Mouse (Mus musculus) MEL (cell line): ENCODE measurements around the gene Rasl11b. TPM values are rescaled to one million over a fixed set of nuclear protein-coding genes. Genes with fewer than 3 reads are reported as not detected.

Experiments
- DNase-seq: peaks from one replicate; pipeline ENCODE4 v3.0.0; 2011; ENCODE audit warnings: low read depth, low spot score
- H3K27ac ChIP-seq: 2 replicates; pipeline ENCODE4 v1.5.1; 2012; ENCODE audit warnings: low read depth, mild to moderate bottlenecking, control low read depth, low read length, moderate library complexity; ENCODE audit not compliant: control insufficient read depth
- H3K27me3 ChIP-seq, 2 experiments: fragments of 150-350 bp in 1 of 2; sonication (generic) in 1 of 2; 2 replicates each; pipeline ENCODE4 v1.6.1; 2012; ENCODE audit warnings: low read length in 2 of 2, mild to moderate bottlenecking in 2 of 2, improper control_type of control experiment in 1 of 2, moderate library complexity in 1 of 2; ENCODE audit not compliant: insufficient read depth in 2 of 2, control insufficient read depth in 1 of 2
- H3K36me3 ChIP-seq, 2 experiments: 2 replicates each; pipeline ENCODE4 v1.6.1; 2012 to 2014; ENCODE audit warnings: low read length in 2 of 2, improper control_type of control experiment in 1 of 2, inconsistent platforms in 1 of 2, mild to moderate bottlenecking in 1 of 2; ENCODE audit not compliant: insufficient read depth in 2 of 2, control insufficient read depth in 1 of 2
- H3K4me1 ChIP-seq, 2 experiments: fragments of 150-350 bp in 1 of 2; sonication (generic) in 1 of 2; 2 replicates each; pipeline ENCODE4 v1.6.1; 2012; ENCODE audit warnings: low read length in 2 of 2, improper control_type of control experiment in 1 of 2, mild to moderate bottlenecking in 1 of 2; ENCODE audit not compliant: insufficient read depth in 2 of 2, control insufficient read depth in 1 of 2
- H3K4me3 ChIP-seq, 2 experiments: fragments of 150-350 bp in 1 of 2; sonication (generic) in 1 of 2; 2 replicates each; pipeline ENCODE4 v1.5.1; 2012; ENCODE audit warnings: low read depth in 2 of 2, low read length in 2 of 2, mild to moderate bottlenecking in 2 of 2, moderate library complexity in 2 of 2, control low read depth in 1 of 2, improper control_type of control experiment in 1 of 2; ENCODE audit not compliant: control insufficient read depth in 1 of 2, insufficient read depth in 1 of 2
- H3K79me2 ChIP-seq: 2 replicates; pipeline ENCODE4 v1.6.1; 2012; ENCODE audit warnings: mild to moderate bottlenecking, low read length, moderate library complexity; ENCODE audit not compliant: control insufficient read depth, poor library complexity, insufficient read depth
- H3K9ac ChIP-seq: 2 replicates; pipeline ENCODE4 v1.6.1; 2012; ENCODE audit warnings: low read depth, mild to moderate bottlenecking, control low read depth, low read length, moderate library complexity; ENCODE audit not compliant: control insufficient read depth, poor library complexity, severe bottlenecking
- H3K9me3 ChIP-seq: fragments of 150-350 bp; sonication (generic); replicated peaks from 2 replicates; pipeline ENCODE4 v1.6.1; 2012; ENCODE audit warnings: mild to moderate bottlenecking, low read length, improper control_type of control experiment, moderate library complexity; ENCODE audit not compliant: insufficient read depth
- CTCF ChIP-seq, 3 experiments: IDR thresholded peaks in 2 of 3; conservative IDR thresholded peaks in 1 of 3; 2 replicates each; pipeline ENCODE4 v1.5.1; 2011 to 2012; ENCODE audit warnings: low read length in 3 of 3, low read depth in 2 of 3, mild to moderate bottlenecking in 2 of 3, improper control_type of control experiment in 1 of 3, inconsistent platforms in 1 of 3, mixed read lengths in 1 of 3, moderate library complexity in 1 of 3; ENCODE audit not compliant: control insufficient read depth in 1 of 3, insufficient read depth in 1 of 3, poor library complexity in 1 of 3, severe bottlenecking in 1 of 3
- ELF1 ChIP-seq: IDR thresholded peaks from 2 replicates; pipeline ENCODE4 v1.6.1; 2014; ENCODE audit warnings: low read depth, mild to moderate bottlenecking, inconsistent platforms, low read length, improper control_type of control experiment, moderate library complexity
- HCFC1 ChIP-seq: IDR thresholded peaks from 2 replicates; pipeline ENCODE4 v1.6.1; 2012; ENCODE audit warnings: low read depth, mild to moderate bottlenecking, inconsistent platforms, low read length, improper control_type of control experiment, moderate library complexity
- JUND ChIP-seq: IDR thresholded peaks from 2 replicates; pipeline ENCODE4 v1.6.1; 2011; ENCODE audit warnings: low read depth, mild to moderate bottlenecking, improper control_type of control experiment, low read length
- MAFK ChIP-seq: IDR thresholded peaks from 2 replicates; pipeline ENCODE4 v1.6.1; 2011; ENCODE audit warnings: low read depth, mild to moderate bottlenecking, low read length, improper control_type of control experiment, borderline replicate concordance
- MAZ ChIP-seq: IDR thresholded peaks from 2 replicates; pipeline ENCODE4 v1.6.1; 2012; ENCODE audit warnings: low read depth, mild to moderate bottlenecking, inconsistent platforms, low read length, improper control_type of control experiment
- MXI1 ChIP-seq: IDR thresholded peaks from 2 replicates; pipeline ENCODE4 v1.6.1; 2011; ENCODE audit warnings: mild to moderate bottlenecking, low read depth, low read length, improper control_type of control experiment
- MYB ChIP-seq: IDR thresholded peaks from 2 replicates; pipeline ENCODE4 v1.6.1; 2011; ENCODE audit warnings: mild to moderate bottlenecking, low read depth, low read length, improper control_type of control experiment
- MYC ChIP-seq: IDR thresholded peaks from 2 replicates; pipeline ENCODE4 v1.6.1; 2011; ENCODE audit warnings: low read depth, mild to moderate bottlenecking, low read length, improper control_type of control experiment, moderate library complexity
- NELFE ChIP-seq: IDR thresholded peaks from 2 replicates; pipeline ENCODE4 v1.6.1; 2011; ENCODE audit warnings: low read depth, low read length, improper control_type of control experiment
- NRF1 ChIP-seq: IDR thresholded peaks from 2 replicates; pipeline ENCODE4 v1.6.1; 2014; ENCODE audit warnings: low read depth, mild to moderate bottlenecking, inconsistent platforms, low read length, improper control_type of control experiment, moderate library complexity; ENCODE audit not compliant: poor library complexity, insufficient read depth, severe bottlenecking
- POLR2A ChIP-seq, 2 experiments: IDR thresholded peaks; 2 replicates each; pipeline ENCODE4 v1.6.1; 2011 to 2012; ENCODE audit warnings: low read length in 2 of 2, mild to moderate bottlenecking in 2 of 2, control low read depth in 1 of 2, improper control_type of control experiment in 1 of 2, low read depth in 1 of 2, moderate library complexity in 1 of 2; ENCODE audit not compliant: control insufficient read depth in 1 of 2, insufficient read depth in 1 of 2, poor library complexity in 1 of 2
- POLR2AphosphoS5 ChIP-seq: IDR thresholded peaks from 2 replicates; pipeline ENCODE4 v1.6.1; 2012; ENCODE audit warnings: low read depth, borderline replicate concordance, mild to moderate bottlenecking, inconsistent platforms, low read length, moderate library complexity, mixed read lengths
- RAD21 ChIP-seq: IDR thresholded peaks from 2 replicates; pipeline ENCODE4 v1.6.1; 2011; ENCODE audit warnings: mild to moderate bottlenecking, low read depth, low read length, improper control_type of control experiment
- TCF12 ChIP-seq: IDR thresholded peaks from 2 replicates; pipeline ENCODE4 v1.6.1; 2014; ENCODE audit warnings: low read depth, mild to moderate bottlenecking, inconsistent platforms, low read length, improper control_type of control experiment, moderate library complexity
- ZNF384 ChIP-seq: IDR thresholded peaks from 2 replicates; pipeline ENCODE4 v1.6.1; 2012; ENCODE audit warnings: low read depth, mild to moderate bottlenecking, inconsistent platforms, low read length, improper control_type of control experiment
- polyA plus RNA-seq, 2 experiments: library from polyadenylated mRNA; stranded (reverse) in 1 of 2; unstranded in 1 of 2; fragments of >175 nt in 1 of 2; fragments of >200 nt in 1 of 2; gene quantifications; 2 replicates each; pipeline versions ENCODE4 v1.2.1 to v1.2.4; 2012; ENCODE audit warnings: low replicate concordance in 2 of 2, low read depth in 1 of 2; ENCODE audit not compliant: insufficient read length in 2 of 2, insufficient read depth in 1 of 2, missing spikeins in 1 of 2
- total RNA-seq: library from RNA; depleted of rRNA; stranded (reverse); fragments of 300-350 nt; gene quantifications from 2 replicates; pipeline ENCODE4 v1.2.3, GENCODE M21; 2012

The Rasl11b gene
- total and polyA plus RNA-seq, 3 experiments = 0.15 to 0.54 TPM; not detected in 1

- H3K36me3 ChIP-seq = no peaks in the 10 kb centered on the region
- no peak for DNase-seq
- H3K4me3 ChIP-seq = no peak overlapping the region
- H3K79me2 ChIP-seq = no peaks in the 10 kb centered on the region
- H3K9ac ChIP-seq = no peak overlapping the region
- H3K27ac ChIP-seq = no peak overlapping the region
- H3K4me1 ChIP-seq = no peaks in the 10 kb centered on the region
- peaks cover 0 to 7% of the 10 kb centered on the region in 2 experiments; a peak in 3 of 4 replicates for H3K27me3 ChIP-seq
- no peak for TF ChIP-seq NRF1
- TF ChIP-seq ZNF384 = no peak
- no peak for TF ChIP-seq NELFE
- TF ChIP-seq ELF1 = no peak
- no peak for TF ChIP-seq MYC
- TF ChIP-seq MAFK = no peak
- no peak for TF ChIP-seq JUND
- TF ChIP-seq MAZ = no peak
- no peaks in the 10 kb centered on the region for H3K9me3 ChIP-seq
Measured at GRCm38 (mm10) chr5:74172208-74172607, 22.9 kb upstream of the Rasl11b start.

- Histone ChIP-seq H3K27me3 (peaks cover 0 to 4% of the 10 kb centered on the region in 2 experiments; a peak in 3 of 4 replicates), H3K36me3 (no peaks in the 10 kb centered on the region), H3K79me2 (no peaks in the 10 kb centered on the region)
Measured at GRCm38 (mm10) chr5:74173162-74173844, 21.8 kb upstream of the Rasl11b start.

GRCm38 (mm10) chr5:74175526-74176270 is 19.4 kb upstream of the Rasl11b start:
- Histone ChIP-seq H3K9ac (no peak overlapping the region), H3K36me3 (no peaks in the 10 kb centered on the region), H3K27me3 (peaks cover 3 to 5% of the 10 kb centered on the region in 2 experiments; a peak in 3 of 4 replicates), H3K9me3 (no peaks in the 10 kb centered on the region), H3K4me1 (no peaks in the 10 kb centered on the region), H3K27ac (no peak overlapping the region), H3K4me3 (no peak overlapping the region)
- TF ChIP-seq MYB = no peak
- no peak for TF ChIP-seq TCF12
- TF ChIP-seq ELF1 = no peak
- no peak for TF ChIP-seq MXI1
- TF ChIP-seq, all 39 proteins: peak for 0
- no peak for DNase-seq
- no peaks in the 10 kb centered on the region for H3K79me2 ChIP-seq

More at GRCm38 (mm10) chr5:74173162-74173844, 21.8 kb upstream of the Rasl11b start:
- Histone ChIP-seq H3K4me1 (no peaks in the 10 kb centered on the region), H3K27ac (no peak overlapping the region), H3K4me3 (no peak overlapping the region), H3K9me3 (no peaks in the 10 kb centered on the region), H3K9ac (no peak overlapping the region)
- TF ChIP-seq MAZ (no peak), MYC (no peak), CTCF (IDR thresholded peaks at IDR 0.05 in 2 of 3, conservative IDR thresholded peaks at IDR 0.05 in 1 of 3; ENCODE audit: control insufficient read depth in 1 of 3, insufficient read depth in 1 of 3, low read depth in 2 of 3, low read length in 3 of 3, poor library complexity in 1 of 3, severe bottlenecking in 1 of 3) (no peak), RAD21 (no peak), POLR2AphosphoS5 (no peak), ZNF384 (no peak), POLR2A (IDR thresholded peaks at IDR 0.05; ENCODE audit: control insufficient read depth in 1 of 2, insufficient read depth in 1 of 2, low read depth in 1 of 2, low read length in 2 of 2, poor library complexity in 1 of 2) (no peak), HCFC1 (no peak)
- no peak for DNase-seq
